Mouse (Mus musculus): Measurements from ENCODE around the gene Fbxw11. TPM values are rescaled to one million over a fixed set of nuclear protein-coding genes. Genes with fewer than 3 reads are reported as not detected.

The Fbxw11 gene
- polyA plus RNA-seq, 1 experiment = 44.5 TPM

GRCm38 (mm10) chr11:32604663-32605062, 37.9 kb upstream of the Fbxw11 start:
- no peak overlapping the region for H3ac ChIP-seq (ENCODE audit: control insufficient read depth, insufficient read length)
- H3K4me3 ChIP-seq = no peak overlapping the region
- H3K27me3 ChIP-seq (ENCODE audit: control insufficient read depth, insufficient read depth, insufficient read length) = no peaks in the 10 kb centered on the region
- TF ChIP-seq MYOD1 (IDR thresholded peaks at IDR 0.05; ENCODE audit: control insufficient read depth in 1 of 3, insufficient read length in 2 of 3, low read depth in 2 of 3) (no peak), CEBPB (IDR thresholded peaks at IDR 0.05; ENCODE audit: insufficient read depth, poor library complexity, severe bottlenecking) (no peak), SRF (IDR thresholded peaks at IDR 0.05; ENCODE audit: control insufficient read depth, insufficient read length, low read depth) (no peak), MYOG (IDR thresholded peaks at IDR 0.05; ENCODE audit: control insufficient read depth in 1 of 3, insufficient read depth in 1 of 3, insufficient read length in 2 of 3, low read depth in 2 of 3) (peak in 1 of 3 experiments; percentile 22)
- peaks cover 6% of the 10 kb centered on the region for H3K36me3 ChIP-seq (ENCODE audit: control insufficient read depth, insufficient read depth)
- H3K4me2 ChIP-seq (ENCODE audit: low read depth) = peak overlapping the region; percentile 73
- no peaks in the 10 kb centered on the region for H3K79me2 ChIP-seq (ENCODE audit: control insufficient read depth, insufficient read depth)

GRCm38 (mm10) chr11:32605131-32605860, 37.2 kb upstream of the Fbxw11 start:
- TF ChIP-seq USF1 (IDR thresholded peaks at IDR 0.05; ENCODE audit: low read depth) (no peak), TCF12 (IDR thresholded peaks at IDR 0.05; ENCODE audit: insufficient read depth, poor library complexity, severe bottlenecking) (no peak), MYOD1 (IDR thresholded peaks at IDR 0.05; ENCODE audit: control insufficient read depth in 1 of 3, insufficient read length in 2 of 3, low read depth in 2 of 3) (no peak), TCF3 (IDR thresholded peaks at IDR 0.05; ENCODE audit: insufficient read length, low read depth) (no peak), E2F4 (IDR thresholded peaks at IDR 0.05; ENCODE audit: insufficient read depth) (no peak), SRF (IDR thresholded peaks at IDR 0.05; ENCODE audit: control insufficient read depth, insufficient read length, low read depth) (no peak), POLR2AphosphoS2 (IDR thresholded peaks at IDR 0.05; ENCODE audit: insufficient read length, low read depth) (no peak), POLR2A (IDR thresholded peaks at IDR 0.05; ENCODE audit: insufficient read length, low read depth) (no peak), CEBPB (IDR thresholded peaks at IDR 0.05; ENCODE audit: insufficient read depth, poor library complexity, severe bottlenecking) (no peak), REST (IDR thresholded peaks at IDR 0.05; ENCODE audit: insufficient read depth, insufficient read length) (no peak), MAX (IDR thresholded peaks at IDR 0.05; ENCODE audit: low read depth) (no peak), MYOG (IDR thresholded peaks at IDR 0.05; ENCODE audit: control insufficient read depth in 1 of 3, insufficient read depth in 1 of 3, insufficient read length in 2 of 3, low read depth in 2 of 3) (no peak)
- H3K4me3 ChIP-seq = no peak overlapping the region
- no peaks in the 10 kb centered on the region for H3K27me3 ChIP-seq (ENCODE audit: control insufficient read depth, insufficient read depth, insufficient read length)
- H3K36me3 ChIP-seq (ENCODE audit: control insufficient read depth, insufficient read depth) = peaks cover 6% of the 10 kb centered on the region
- peak overlapping the region; percentile 73 for H3K4me2 ChIP-seq (ENCODE audit: low read depth)
- H3ac ChIP-seq (ENCODE audit: control insufficient read depth, insufficient read length) = no peak overlapping the region
- H3K79me2 ChIP-seq (ENCODE audit: control insufficient read depth, insufficient read depth) = no peaks in the 10 kb centered on the region

GRCm38 (mm10) chr11:32605907-32606306, 36.6 kb upstream of the Fbxw11 start:
- H3K4me2 ChIP-seq (ENCODE audit: low read depth) = peak overlapping the region; percentile 73
- H3K27me3 ChIP-seq (ENCODE audit: control insufficient read depth, insufficient read depth, insufficient read length) = no peaks in the 10 kb centered on the region
- H3K79me2 ChIP-seq (ENCODE audit: control insufficient read depth, insufficient read depth) = no peaks in the 10 kb centered on the region
- H3ac ChIP-seq (ENCODE audit: control insufficient read depth, insufficient read length) = no peak overlapping the region
- H3K36me3 ChIP-seq (ENCODE audit: control insufficient read depth, insufficient read depth) = peaks cover 8% of the 10 kb centered on the region
- H3K4me3 ChIP-seq = no peak overlapping the region
- no peak for TF ChIP-seq TCF12 (IDR thresholded peaks at IDR 0.05; ENCODE audit: insufficient read depth, poor library complexity, severe bottlenecking)
- TF ChIP-seq USF1 (IDR thresholded peaks at IDR 0.05; ENCODE audit: low read depth) = peak; percentile 43
- no peak for TF ChIP-seq SRF (IDR thresholded peaks at IDR 0.05; ENCODE audit: control insufficient read depth, insufficient read length, low read depth)

- no peaks in the 10 kb centered on the region for H3K27me3 ChIP-seq (ENCODE audit: control insufficient read depth, insufficient read depth, insufficient read length)
- no peak overlapping the region for H3K4me2 ChIP-seq (ENCODE audit: low read depth)
- H3K36me3 ChIP-seq (ENCODE audit: control insufficient read depth, insufficient read depth) = peaks cover 10% of the 10 kb centered on the region
- no peak overlapping the region for H3K4me3 ChIP-seq
- no peaks in the 10 kb centered on the region for H3K79me2 ChIP-seq (ENCODE audit: control insufficient read depth, insufficient read depth)
- H3ac ChIP-seq (ENCODE audit: control insufficient read depth, insufficient read length) = no peak overlapping the region
- TF ChIP-seq POLR2AphosphoS2 (IDR thresholded peaks at IDR 0.05; ENCODE audit: insufficient read length, low read depth) = no peak
- TF ChIP-seq TCF3 (IDR thresholded peaks at IDR 0.05; ENCODE audit: insufficient read length, low read depth) = no peak
- TF ChIP-seq SRF (IDR thresholded peaks at IDR 0.05; ENCODE audit: control insufficient read depth, insufficient read length, low read depth) = no peak
- TF ChIP-seq TCF12 (IDR thresholded peaks at IDR 0.05; ENCODE audit: insufficient read depth, poor library complexity, severe bottlenecking) = no peak
- TF ChIP-seq MYOD1 (IDR thresholded peaks at IDR 0.05; ENCODE audit: control insufficient read depth in 1 of 3, insufficient read length in 2 of 3, low read depth in 2 of 3) = no peak
- TF ChIP-seq MAX (IDR thresholded peaks at IDR 0.05; ENCODE audit: low read depth) = no peak
- TF ChIP-seq REST (IDR thresholded peaks at IDR 0.05; ENCODE audit: insufficient read depth, insufficient read length) = no peak
- TF ChIP-seq CEBPB (IDR thresholded peaks at IDR 0.05; ENCODE audit: insufficient read depth, poor library complexity, severe bottlenecking) = no peak
- TF ChIP-seq E2F4 (IDR thresholded peaks at IDR 0.05; ENCODE audit: insufficient read depth) = no peak
- no peak for TF ChIP-seq USF1 (IDR thresholded peaks at IDR 0.05; ENCODE audit: low read depth)
- no peak for TF ChIP-seq MYOG (IDR thresholded peaks at IDR 0.05; ENCODE audit: control insufficient read depth in 1 of 3, insufficient read depth in 1 of 3, insufficient read length in 2 of 3, low read depth in 2 of 3)
- TF ChIP-seq POLR2A (IDR thresholded peaks at IDR 0.05; ENCODE audit: insufficient read length, low read depth) = no peak
Observed at GRCm38 (mm10) chr11:32607319-32607718, 35.2 kb upstream of the Fbxw11 start.

DNA sequence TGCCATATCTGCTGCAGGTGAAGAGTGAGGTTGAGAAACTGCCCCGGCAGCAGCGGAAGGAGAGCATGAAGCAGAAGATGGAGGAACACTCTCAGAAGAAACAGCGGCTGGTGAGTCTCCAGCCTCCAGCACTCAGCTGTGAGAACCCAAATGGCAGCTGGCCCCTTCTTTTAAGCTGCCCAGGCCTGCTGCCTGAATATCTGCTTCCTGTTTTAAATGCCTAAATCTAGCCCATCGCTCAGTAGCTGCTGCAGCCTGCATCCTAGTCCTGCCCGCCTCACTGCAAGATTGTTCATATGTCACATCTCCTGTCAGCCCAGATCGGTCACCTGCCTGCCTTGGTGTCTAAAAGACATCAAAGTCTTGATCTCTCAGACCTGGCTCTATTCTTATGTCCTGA, 31.9 kb upstream of the Fbxw11 start:
- Histone ChIP-seq H3K4me3 (no peak overlapping the region), H3K4me2 (ENCODE audit: low read depth) (no peak overlapping the region), H3K27me3 (ENCODE audit: control insufficient read depth, insufficient read depth, insufficient read length) (no peaks in the 10 kb centered on the region), H3ac (ENCODE audit: control insufficient read depth, insufficient read length) (no peak overlapping the region), H3K36me3 (ENCODE audit: control insufficient read depth, insufficient read depth) (peaks cover 13% of the 10 kb centered on the region), H3K79me2 (ENCODE audit: control insufficient read depth, insufficient read depth) (no peaks in the 10 kb centered on the region)
- TF ChIP-seq REST (IDR thresholded peaks at IDR 0.05; ENCODE audit: insufficient read depth, insufficient read length) (no peak), TCF12 (IDR thresholded peaks at IDR 0.05; ENCODE audit: insufficient read depth, poor library complexity, severe bottlenecking) (no peak), POLR2A (IDR thresholded peaks at IDR 0.05; ENCODE audit: insufficient read length, low read depth) (no peak), SRF (IDR thresholded peaks at IDR 0.05; ENCODE audit: control insufficient read depth, insufficient read length, low read depth) (no peak), USF1 (IDR thresholded peaks at IDR 0.05; ENCODE audit: low read depth) (no peak), MAX (IDR thresholded peaks at IDR 0.05; ENCODE audit: low read depth) (no peak), POLR2AphosphoS2 (IDR thresholded peaks at IDR 0.05; ENCODE audit: insufficient read length, low read depth) (no peak), TCF3 (IDR thresholded peaks at IDR 0.05; ENCODE audit: insufficient read length, low read depth) (no peak), MYOG (IDR thresholded peaks at IDR 0.05; ENCODE audit: control insufficient read depth in 1 of 3, insufficient read depth in 1 of 3, insufficient read length in 2 of 3, low read depth in 2 of 3) (no peak), CEBPB (IDR thresholded peaks at IDR 0.05; ENCODE audit: insufficient read depth, poor library complexity, severe bottlenecking) (no peak), E2F4 (IDR thresholded peaks at IDR 0.05; ENCODE audit: insufficient read depth) (no peak), MYOD1 (IDR thresholded peaks at IDR 0.05; ENCODE audit: control insufficient read depth in 1 of 3, insufficient read length in 2 of 3, low read depth in 2 of 3) (no peak)
